Mouse (Mus musculus): Measurements from ENCODE around the gene Glis1.
A peak's percentile ranks its signal among the peaks of the same experiment; 100 is the strongest.

The Glis1 gene

DNA sequence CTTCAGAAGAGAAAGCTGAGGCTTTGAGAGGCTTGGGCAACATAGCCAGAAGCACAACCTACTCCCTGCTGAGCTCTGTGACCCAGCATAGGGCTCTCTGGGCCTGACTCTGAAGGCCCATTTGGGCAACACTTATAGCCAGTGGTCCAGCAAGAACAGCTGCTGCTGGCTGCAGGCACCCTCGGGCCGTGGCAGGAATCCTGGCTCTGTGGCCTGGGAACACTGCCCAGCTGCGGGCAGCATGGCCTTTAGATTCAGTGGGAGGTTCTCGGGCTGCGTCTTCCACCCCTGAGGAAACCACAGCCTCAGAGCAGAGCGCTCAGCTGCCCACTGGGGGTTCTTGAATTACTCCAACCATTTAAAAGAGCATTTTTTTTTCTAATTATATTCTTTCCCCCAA is 189.5 kb downstream of the Glis1 start:
- no peak for DNase-seq (ENCODE audit: low read depth, low spot score)

DNA sequence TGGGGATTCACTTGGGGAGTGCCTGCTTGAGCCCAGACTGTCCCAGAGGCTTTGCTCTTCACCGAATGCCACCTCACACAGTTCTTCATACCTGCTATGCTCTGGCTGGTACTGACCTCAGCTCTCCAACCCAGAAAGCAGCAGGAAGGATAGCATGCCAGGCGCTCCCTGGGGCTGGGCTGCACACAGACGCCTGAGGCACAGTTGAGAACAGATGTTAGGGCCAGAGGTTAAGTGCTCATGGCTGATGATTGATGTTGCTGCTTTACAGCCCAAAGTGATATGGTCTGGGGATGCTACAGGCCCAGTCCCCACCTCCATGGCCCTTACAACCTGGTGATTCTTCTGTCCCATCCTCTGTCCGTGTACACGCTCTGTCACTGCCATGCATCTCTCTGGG is 190.6 kb downstream of the Glis1 start:
- DNase-seq (ENCODE audit: low read depth, low spot score), result no peak

GRCm38 (mm10) chr4:107628226-107628625 is 193.8 kb downstream of the Glis1 start:
- no peak for DNase-seq (ENCODE audit: low read depth, low spot score)

GRCm38 (mm10) chr4:107628921-107629411 is 194.6 kb downstream of the Glis1 start:
- no peak for DNase-seq (ENCODE audit: low read depth, low spot score)

GRCm38 (mm10) chr4:107634631-107635030 is 200.2 kb downstream of the Glis1 start:
- no peak for DNase-seq (ENCODE audit: low read depth, low spot score)

DNA sequence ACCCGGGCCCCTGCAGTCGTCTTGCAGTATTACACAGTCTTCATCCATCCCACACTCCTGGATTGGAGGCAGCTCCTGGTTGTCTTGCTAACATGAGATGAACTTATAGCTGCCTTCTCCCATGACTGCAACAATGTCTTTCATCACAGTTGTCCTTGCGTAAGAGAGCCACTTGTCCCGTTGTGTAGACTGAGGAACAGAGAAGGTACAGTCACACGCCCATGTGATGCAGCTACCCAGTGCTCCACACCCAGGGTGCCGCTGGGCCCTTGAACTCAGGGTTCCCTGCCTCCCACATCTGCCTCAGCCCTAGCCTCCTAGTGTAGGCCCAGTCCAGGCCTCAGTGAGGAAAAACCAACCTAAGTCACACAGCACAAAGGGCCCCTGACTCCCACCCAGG is 201.7 kb downstream of the Glis1 start:
- DNase-seq (ENCODE audit: low read depth, low spot score), result no peak

DNA sequence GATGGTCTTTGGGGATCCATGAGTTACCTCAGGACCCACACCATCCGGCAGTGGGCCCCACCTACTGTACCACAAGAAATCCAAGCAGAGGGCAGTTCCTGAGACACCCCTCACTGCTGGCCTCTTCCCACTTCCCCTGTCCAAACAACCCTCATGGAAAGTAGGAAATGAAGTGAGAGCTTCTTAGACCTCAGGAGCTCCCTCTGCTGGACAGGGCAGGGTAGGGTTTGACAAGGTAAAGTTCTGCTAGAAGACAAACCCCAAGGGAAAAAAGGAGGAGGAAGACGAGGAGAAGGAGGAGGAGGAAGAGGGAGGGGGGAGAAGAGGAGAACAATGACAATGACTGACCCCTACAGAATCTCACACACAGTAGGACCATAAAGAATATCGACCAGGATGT is 203.3 kb downstream of the Glis1 start:
- DNase-seq (ENCODE audit: low read depth, low spot score), result no peak

- DNase-seq (ENCODE audit: low read depth, low spot score), result no peak
Measured at GRCm38 (mm10) chr4:107638303-107638702, 203.9 kb downstream of the Glis1 start.

GRCm38 (mm10) chr4:107641624-107642023 is 207.2 kb downstream of the Glis1 start:
- DNase-seq (ENCODE audit: low read depth, low spot score), result no peak

DNA sequence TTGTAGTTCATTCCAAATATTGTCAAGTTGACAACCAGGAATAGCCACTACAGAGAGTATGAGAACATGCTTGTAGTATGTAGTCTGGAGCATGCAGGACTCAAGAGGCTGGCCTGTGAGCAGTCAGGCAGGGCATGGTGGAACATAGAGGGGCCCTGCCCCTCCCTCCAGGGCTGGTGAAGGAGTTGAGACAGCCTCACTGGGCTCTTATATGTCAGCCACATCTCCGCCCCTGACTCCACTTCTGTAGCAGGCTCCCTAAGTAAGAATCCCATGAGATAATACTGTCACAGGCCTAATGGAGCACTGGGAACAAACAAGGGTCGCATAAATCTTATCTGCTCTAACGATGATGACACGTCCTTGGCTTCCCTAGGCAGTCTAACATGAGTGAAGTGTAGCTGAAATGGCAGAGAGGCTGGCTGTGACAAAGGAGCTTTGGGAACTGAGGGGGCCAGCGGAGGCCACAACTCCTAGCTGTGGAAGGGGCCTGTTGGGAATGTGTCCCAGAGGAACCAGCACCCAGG is 214.6 kb downstream of the Glis1 start:
- DNase-seq (ENCODE audit: low read depth, low spot score), result no peak

- no peak for DNase-seq (ENCODE audit: low read depth, low spot score)
Measured at GRCm38 (mm10) chr4:107651021-107651496, 216.7 kb downstream of the Glis1 start.

GRCm38 (mm10) chr4:107652598-107653279 is 218.3 kb downstream of the Glis1 start:
- peak; percentile 52 for DNase-seq (ENCODE audit: low read depth, low spot score)

DNA sequence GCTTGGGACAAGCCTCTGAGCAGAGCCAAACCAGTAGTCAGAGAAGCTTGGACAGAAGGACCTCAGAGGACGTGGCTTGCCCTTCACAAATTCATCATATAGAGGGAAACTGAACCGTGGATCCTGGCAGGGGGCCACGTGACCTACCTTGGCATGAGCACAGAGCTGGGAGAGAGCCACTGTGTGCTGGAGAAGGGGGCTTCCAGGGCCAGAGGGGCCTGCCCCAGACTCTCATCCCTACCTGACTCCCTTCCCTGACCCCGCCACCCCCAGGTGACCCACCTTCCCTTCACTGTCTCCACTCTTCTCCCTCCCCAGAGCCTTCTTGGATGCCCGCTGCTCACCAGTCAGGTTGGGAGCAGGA is 218.9 kb downstream of the Glis1 start:
- DNase-seq (ENCODE audit: low read depth, low spot score), result no peak

DNA sequence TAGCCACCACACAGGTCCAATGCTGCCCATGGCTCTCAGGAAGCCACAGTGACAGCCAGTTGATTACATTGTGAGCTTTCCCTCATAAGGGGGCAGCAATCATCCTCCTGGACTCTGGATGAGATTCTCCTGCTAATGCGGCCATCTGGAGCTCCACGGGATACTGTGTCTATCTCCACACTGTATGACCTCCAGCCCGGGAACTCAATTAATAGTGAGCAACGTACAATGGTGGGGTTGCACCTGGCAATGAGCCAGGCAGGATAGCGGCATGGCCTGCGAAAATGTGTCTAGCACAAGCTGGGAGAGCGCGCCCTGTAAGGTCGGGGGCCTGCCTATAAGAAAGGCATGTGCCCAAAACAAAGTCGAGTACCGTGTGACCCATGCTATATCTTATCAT is 226.3 kb downstream of the Glis1 start:
- no peak for DNase-seq (ENCODE audit: low read depth, low spot score)

DNA sequence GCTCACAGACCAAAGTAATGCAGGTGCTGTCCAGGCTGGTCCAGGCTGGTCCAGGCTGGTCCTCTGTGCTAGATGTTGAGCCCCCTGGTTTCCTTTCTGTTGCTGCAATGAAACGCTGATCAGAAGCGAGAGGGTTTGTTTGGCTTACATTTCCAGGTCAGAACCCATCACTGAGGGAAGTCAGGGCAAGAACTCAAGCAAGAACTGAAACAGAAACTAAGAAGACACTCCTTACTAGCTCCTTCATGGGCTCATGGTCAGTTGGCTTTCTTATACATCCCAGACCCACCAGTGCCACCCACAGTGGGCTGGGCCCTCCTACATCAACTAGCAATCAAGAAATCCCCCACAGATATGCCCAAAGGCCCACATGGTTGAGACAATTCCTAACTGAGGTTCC is 234.1 kb downstream of the Glis1 start:
- DNase-seq (ENCODE audit: low read depth, low spot score), result no peak

- DNase-seq (ENCODE audit: low read depth, low spot score), result no peak
Measured at GRCm38 (mm10) chr4:107670731-107671130, 236.3 kb downstream of the Glis1 start.

DNA sequence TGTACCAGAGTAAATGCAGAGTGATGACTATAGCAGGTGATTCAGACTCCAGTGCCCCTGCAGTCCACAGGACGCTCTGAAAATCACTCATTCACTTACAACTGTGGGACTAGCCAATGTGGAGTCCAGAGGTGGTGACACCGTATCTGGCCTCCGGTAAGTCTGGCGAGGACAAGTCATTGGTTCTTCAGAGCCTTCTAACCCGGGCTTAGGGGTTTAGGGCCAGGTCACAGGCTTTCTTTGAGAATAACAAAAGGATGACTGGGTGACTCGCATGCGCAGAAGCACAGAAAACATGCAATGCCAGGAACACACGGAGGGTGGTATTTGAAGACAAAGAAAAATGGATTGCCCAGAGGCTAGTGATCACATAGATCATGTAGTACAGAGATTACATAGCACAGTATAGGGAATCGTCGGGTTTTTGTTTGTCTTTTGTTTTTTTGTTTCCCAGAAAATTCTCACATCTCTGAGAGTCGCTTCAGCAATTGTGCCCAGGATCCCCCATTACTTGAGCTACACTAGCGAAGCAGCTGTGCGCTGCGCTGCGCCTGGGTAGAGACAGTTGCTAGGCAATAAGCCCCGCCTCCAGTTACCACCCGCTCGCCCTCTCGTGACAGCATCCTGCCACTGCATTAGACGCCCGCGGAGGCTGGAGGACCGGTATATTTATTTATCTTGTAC is 239.4 kb downstream of the Glis1 start:
- DNase-seq (ENCODE audit: low read depth, low spot score), result peak; percentile 60

- DNase-seq (ENCODE audit: low read depth, low spot score), result no peak
Measured at GRCm38 (mm10) chr4:107674322-107674644, 239.9 kb downstream of the Glis1 start.

DNA sequence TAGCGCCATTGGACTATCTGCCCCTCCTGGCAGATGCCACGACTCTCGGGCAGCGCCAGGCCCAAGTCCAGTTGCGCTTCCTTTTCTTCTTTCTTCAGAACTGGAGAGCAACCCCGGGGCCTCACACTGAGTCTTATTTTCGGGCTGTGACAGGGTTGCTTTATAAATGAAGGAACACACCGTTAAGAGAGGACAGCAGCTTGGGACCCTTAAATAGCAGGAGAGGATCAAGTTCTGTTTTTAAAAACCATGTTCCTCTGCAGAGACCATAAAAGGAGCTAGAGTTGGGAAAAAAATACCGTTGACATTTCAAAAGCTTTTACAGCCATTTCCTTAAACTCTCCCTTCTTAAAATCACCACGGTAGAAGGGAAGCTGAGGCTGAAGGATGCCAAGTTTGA is 241.3 kb downstream of the Glis1 start:
- DNase-seq (ENCODE audit: low read depth, low spot score), result no peak

GRCm38 (mm10) chr4:107680311-107681098 is 246.1 kb downstream of the Glis1 start:
- DNase-seq (ENCODE audit: low read depth, low spot score), result no peak

GRCm38 (mm10) chr4:107681099-107681849 is 246.9 kb downstream of the Glis1 start:
- no peak for DNase-seq (ENCODE audit: low read depth, low spot score)
